Mouse (Mus musculus): Measurements from ENCODE around the gene Myoc.
A peak's percentile ranks its signal among the peaks of the same experiment; 100 is the strongest.
"Not testable (repeated sequence)": the region's sequence is repeated elsewhere in the genome, so short reads cannot be mapped to it uniquely, and the experiment has no call there.

The Myoc gene

GRCm38 (mm10) chr1:162639051-162639750, at the start of gene Myoc:
TSS of gene Myoc (plus strand) at chr1:162639155.
- DNase-seq (ENCODE audit: low read depth, low spot score): no peak

- DNase-seq (ENCODE audit: low read depth, low spot score): peak; percentile 78
These were observed 49.5 kb upstream of the Myoc start for GRCm38 (mm10) chr1:162589443-162589842.

DNA sequence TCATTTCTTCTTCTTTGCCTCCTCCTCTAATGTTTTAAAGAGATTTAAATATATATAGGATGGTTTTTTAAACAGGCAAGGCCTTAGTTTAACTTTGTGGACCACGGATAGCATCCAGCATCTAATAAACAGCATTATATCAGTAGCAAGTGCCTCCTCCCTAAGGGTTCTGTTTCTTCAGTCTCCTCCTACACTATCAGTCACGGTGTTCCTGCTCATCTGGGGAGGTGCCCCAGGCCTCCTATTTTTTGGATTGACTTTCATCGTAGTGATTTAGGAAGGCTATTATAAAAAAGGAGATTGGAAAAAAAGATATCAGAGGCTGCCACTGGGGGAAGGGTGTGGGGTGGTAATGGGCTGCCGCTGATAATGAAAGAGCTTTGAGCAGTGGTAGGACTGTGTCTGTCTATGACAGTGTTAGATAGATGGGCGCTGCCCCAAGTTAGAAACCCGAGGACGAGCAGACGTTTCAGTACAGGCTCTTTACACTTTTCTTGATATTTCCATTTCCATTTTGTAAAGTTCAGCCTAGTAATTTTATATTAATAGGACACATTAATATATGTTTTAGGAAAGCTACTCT, 48.4 kb upstream of the Myoc start:
- DNase-seq (ENCODE audit: low read depth, low spot score): no peak

DNA sequence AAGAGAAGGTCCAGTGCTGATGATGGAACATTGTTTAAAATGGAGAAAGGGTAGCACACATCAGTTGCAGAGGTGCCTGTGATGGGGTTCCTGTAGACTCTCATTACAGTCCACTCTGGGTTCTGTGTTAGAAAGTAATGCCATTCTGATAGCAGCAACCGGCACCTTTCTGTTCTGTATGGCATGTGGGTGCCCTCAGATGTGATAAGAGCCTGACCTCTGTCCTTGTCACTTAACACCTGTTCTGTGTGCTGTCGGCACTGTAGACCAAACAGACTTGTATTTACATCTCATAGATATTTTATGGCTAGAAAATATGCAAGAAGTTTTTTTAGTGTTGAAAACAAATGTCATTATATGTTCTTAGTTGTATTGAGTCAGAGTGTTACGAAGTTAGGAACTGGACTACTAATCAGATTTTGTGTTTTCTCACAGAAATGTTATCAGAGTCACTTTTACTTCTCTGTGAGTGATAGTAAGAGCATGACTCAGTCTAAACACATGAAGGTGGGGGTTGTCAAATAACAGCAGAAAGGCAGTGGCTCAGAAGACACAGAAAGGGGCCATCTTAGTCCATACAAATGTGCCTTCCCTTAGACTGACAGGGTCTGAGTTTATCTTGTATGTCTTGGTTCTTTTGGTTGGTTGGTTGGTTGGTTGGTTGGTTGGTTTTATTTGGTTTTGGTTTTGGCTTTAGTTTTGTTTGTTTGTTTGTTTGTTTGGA, 41.4 kb upstream of the Myoc start:
- no peak for DNase-seq (ENCODE audit: low read depth, low spot score)

GRCm38 (mm10) chr1:162599617-162600016, 39.3 kb upstream of the Myoc start:
- no peak for DNase-seq (ENCODE audit: low read depth, low spot score)

DNA sequence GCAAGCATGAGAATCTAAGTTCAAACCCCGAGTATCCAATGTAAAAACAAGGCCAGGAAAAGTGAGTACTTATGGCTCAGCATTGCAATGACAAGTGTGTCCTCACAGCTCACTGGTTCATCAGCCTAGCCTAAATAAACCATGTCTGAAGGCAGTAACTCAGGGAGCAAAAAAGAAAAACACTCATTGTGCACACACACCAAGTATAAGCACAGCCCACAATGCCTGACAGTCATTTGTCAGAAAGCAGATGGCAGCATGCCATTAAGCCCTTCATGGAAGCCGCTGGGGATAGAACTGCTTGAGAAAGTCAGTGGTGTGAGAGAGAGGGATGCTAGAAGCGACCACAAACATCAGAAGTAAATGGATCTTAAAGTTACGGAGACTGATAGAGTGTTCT, 37.7 kb upstream of the Myoc start:
- no peak for DNase-seq (ENCODE audit: low read depth, low spot score)

DNA sequence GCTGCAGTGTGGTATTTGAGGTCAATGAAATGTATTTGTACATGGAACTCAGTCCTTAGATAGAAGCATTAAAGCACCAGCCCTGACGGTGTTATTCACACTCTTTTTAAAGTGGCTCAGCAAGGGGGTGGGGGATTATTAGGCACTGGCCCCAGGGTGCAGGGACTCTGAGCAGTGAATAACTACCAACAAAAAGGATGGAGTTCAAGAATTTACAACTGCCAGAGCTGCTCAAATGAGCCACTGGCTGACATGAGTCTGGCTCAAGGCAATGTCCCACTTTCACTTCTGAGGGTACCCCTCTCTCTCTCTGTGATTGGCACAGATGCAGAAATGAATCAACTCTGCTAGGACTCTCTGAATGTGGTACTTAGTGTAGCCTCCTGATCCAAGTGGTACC, 30.8 kb upstream of the Myoc start:
- no peak for DNase-seq (ENCODE audit: low read depth, low spot score)

- DNase-seq (ENCODE audit: low read depth, low spot score): peak; percentile 47
These were observed 29.2 kb upstream of the Myoc start for GRCm38 (mm10) chr1:162609633-162610250.

DNA sequence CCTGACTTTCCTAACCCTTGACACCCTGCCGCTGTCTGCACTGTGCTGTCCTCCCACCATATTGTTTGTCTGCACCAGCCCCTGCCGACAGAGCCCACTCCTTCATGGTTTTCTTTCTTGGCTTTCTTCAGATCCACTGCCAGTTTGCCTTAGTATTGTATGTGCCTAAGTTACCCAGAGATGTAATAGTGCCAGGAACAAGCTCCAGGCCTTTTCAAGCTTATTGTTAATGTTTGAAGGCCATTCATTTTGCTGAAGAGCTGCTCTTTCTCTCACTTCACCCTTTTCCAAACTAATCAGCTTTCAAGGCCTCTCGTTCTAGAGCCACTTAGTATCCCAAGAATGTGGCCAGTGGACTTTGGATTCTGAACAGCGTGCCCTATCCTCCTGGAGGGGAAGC, 27.8 kb upstream of the Myoc start:
- no peak for DNase-seq (ENCODE audit: low read depth, low spot score)

- peak; percentile 44 for DNase-seq (ENCODE audit: low read depth, low spot score)
These were observed 23.4 kb upstream of the Myoc start for GRCm38 (mm10) chr1:162615511-162615910.

DNA sequence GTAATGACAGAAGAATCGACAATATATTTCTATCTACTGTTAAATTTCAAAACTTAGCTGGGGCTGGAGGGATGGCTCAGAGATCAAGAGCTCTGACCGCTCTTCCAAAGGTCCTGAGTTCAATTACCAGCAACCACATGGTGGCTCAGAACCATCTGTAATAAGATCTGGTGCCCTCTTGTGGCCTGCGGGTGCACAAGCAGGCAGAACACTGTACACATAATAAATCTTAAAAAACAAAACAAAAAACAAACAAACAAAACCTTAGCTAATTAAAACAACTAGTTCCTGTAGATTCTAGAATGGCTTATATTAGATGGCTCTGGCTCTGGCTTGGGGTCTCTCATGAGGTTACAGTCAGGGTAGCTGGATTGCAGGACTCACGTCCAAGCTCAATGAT, 18.5 kb upstream of the Myoc start:
- peak; percentile 60 for DNase-seq (ENCODE audit: low read depth, low spot score)

GRCm38 (mm10) chr1:162623895-162624294, 15.1 kb upstream of the Myoc start:
- no peak for DNase-seq (ENCODE audit: low read depth, low spot score)

DNA sequence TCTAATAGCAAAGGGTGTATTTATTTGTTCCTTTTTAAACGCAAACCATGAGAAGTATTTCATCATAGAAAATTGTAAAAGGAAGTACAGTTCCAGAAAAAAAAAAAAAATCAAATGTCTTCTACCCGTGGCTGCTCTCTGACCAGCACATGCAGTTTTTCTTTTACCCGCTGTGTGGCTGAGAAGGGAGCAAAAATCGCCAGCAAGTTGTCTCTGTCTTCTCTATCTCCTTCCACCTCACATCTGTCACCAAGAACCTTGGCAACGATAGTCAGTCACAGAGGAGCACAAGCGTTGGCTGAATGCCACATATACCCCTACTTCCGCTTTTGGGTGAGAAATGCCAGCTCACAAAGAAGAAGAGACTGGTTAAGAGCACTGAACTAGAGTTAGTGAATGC, 13.7 kb upstream of the Myoc start:
- no peak for DNase-seq (ENCODE audit: low read depth, low spot score)

DNA sequence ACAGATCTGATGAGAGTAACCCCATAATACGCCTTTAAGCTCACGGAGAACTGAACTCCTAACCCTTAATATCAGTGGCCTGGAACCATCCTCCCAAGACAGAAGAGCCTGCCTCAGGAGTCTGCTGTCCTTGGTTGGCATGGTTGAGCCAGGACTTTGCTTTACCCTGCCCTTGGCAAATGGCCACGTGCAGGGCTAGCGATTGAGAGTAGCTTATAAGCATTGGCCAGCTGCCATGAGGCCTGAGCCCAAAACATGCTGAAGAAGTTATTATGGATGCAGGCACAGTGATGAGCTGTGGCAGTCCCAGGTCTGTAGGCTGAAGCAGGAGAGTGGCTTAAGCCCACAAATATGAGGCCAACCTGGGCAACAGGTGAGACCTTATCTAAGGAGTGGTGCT, 11.1 kb upstream of the Myoc start:
- DNase-seq (ENCODE audit: low read depth, low spot score): not testable (repeated sequence)

DNA sequence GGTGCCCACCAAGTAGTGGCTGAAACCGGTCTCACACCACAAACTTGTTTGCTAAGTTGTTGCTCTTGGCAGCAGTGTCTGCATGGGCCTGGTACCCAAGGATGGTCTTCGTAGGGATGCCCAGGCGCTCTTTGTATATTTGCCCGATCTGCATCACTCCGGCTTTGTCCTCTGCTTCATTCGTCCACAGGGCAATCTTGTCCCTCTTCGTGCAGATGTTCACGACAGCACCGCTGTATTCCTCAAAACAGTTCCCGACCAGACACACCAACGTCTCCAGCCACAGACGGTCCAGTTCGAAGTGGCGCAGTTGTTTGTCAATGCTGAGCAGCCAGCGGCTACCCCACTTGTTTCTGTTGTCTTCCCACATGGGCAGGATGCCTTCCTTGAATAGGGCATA, 10.6 kb upstream of the Myoc start:
- not testable (repeated sequence) for DNase-seq (ENCODE audit: low read depth, low spot score)

DNA sequence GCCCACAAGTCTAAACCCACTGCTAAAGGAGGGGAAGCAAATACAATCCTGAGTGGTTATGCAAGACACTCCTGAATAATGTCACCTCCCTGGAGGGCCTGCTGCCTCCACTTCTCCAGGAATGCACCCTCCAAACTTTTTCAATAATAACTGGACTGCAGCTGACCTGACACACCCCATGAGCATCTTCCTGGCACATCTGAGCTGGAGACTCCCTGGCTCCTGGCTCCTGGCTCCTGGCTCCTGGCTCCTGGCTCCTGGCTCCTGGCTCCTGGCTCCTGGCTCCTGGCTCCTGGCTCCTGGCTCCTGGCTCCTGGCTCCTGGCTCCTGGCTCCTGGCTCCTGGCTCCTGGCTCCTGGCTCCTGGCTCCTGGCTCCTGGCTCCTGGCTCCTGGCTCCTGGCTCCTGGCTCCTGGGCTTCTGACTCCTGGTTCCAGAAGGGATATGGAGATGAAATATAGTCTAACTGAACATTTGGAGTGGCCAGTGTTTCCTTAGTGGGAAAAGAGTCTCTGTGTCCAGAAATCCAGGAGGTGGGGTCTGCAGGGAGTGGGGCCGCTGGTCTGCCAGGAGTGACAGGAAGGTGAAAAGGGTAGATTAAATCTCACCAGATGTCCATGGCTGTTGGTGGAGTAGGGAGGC, 3.5 kb upstream of the Myoc start:
- DNase-seq (ENCODE audit: low read depth, low spot score): not testable (repeated sequence)

- DNase-seq (ENCODE audit: low read depth, low spot score): no peak
These were observed 2.4 kb upstream of the Myoc start for GRCm38 (mm10) chr1:162636516-162636915.

DNA sequence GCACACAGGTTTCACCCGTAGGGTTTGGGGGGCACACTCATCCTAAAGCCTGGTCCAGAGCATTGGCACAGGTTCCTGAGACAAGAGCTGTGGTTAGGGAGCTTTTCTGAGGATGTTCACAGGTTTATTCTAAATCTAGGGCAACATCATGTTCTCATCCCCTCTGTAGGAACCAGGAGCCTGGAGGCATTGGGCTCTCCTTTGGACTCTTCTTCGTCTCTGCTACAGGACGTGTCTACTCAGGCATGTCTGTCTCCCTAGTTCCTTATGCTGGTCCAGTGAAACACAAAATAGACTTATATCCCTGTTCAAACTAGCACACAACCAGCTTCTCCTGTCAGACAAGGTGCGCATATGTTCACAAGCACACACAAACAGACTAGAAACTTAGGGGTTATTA, 420 bp upstream of the Myoc start:
- DNase-seq (ENCODE audit: low read depth, low spot score): no peak

- DNase-seq (ENCODE audit: low read depth, low spot score): no peak
These were observed 906 bp downstream of the Myoc start for GRCm38 (mm10) chr1:162639861-162640260.

DNA sequence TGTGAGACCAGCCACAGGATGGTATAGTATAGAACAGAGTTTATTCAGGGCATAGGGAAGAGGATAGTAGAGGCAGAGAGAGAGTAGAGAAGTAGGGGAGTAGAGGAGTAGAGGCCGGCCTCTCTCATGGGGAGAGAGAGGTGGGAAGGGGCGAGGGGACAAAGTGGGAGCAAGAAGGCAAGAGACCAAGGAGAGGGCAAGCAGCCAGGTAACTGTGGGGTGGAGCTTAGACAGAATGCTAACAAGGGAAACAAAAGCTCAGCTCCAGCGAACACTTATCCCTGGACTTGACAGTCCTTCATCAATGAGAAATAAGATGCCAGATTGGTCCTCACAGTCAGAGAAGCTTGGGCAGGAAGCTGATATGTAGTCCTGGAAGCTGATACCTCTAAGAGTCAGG, 3.6 kb downstream of the Myoc start:
- DNase-seq (ENCODE audit: low read depth, low spot score): no peak

DNA sequence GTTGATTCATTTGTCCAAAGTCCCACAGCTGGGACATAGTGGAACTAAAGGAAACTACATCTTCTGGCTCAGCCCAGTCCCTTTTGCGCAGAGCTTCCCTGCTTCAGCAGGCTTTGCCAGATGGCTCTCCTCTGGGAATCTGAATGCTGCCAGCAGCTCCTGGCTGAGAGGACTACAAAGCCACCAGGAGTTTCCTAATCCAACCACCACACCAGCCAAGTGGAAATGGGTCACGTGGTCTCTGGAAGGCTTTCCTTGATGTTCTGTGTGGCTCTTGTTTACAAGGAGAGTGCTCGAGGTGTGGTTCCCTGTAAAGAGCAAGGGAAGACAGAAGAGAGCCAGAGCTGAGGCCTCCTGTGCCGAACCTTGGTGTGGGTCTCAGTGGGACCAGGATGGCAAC, 4.8 kb downstream of the Myoc start:
- DNase-seq (ENCODE audit: low read depth, low spot score): peak; percentile 18

DNA sequence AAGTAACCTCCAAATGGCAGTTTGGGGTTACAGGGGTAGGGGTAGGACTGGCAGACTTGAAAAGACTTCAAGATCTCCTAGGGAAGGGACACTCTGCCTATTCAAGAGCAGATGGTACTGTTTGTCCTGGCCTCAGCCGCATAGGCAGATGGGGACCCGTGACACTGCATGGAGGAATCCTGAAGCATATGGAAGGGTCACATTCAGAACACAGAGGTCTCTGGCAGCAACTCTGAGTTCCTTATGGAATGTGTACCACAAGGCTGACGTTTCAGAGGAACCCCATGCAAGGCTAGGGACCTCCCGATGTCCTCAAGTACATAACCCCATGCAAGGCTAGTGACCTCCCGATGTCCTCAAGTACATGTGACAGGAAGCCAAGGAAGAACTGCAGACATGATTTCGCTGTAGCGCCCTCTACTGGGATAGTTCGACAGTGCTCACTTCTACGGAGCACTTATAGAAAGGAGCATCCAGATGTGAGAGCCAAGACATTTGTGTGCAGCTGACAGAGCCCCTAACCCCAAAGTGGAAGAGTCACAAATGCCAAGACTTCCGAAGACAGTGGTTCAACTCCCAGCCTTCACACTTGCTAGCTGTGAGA, 7.2 kb downstream of the Myoc start:
- DNase-seq (ENCODE audit: low read depth, low spot score): peak; percentile 39
